Comparison of ENCODE assay signal across 17 mouse cellular contexts in the genomic region with DNA sequence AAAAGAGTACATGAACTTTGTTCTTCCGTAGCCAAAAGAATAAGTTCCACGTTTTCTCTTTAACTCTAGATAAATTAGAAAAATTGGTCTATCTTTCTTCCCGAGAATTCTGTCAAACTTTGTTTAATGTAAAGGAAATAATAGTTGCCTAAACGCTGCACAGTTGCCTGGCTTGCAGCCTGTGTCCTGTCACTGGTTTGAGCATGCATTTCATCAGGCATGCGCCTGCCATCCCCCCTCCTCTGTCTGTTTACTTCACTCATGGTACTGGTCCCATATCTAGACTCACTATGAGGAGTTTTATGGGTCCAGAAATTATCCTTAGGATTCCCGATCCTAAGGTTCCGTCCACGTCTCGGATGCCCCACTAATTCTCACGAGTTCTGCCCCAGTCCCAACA.
"Had no signal": no experiment of that assay in that cellular context is flagged by ENCODE, and none has a peak within 500 bp of the region (broad histone marks: within the 10 kb centered on the region; RNA-seq: fewer than 3 reads in every experiment).

No protein-coding gene starts in this region.

- H3K4me2 ChIP-seq: limb, embryonic 13.5 days; midbrain, embryonic 12.5 days; neural tube, embryonic 13.5 days had no signal

- ATAC-seq: hindbrain, embryonic 16.5 days; inflammation-experienced regulatory T-cells, adult 6 months; midbrain, embryonic 16.5 days had no signal

- H3K4me3 ChIP-seq: limb, embryonic 13.5 days; midbrain, embryonic 12.5 days; neural tube, embryonic 13.5 days had no signal

- H3K9me3 ChIP-seq: limb, embryonic 13.5 days; midbrain, embryonic 12.5 days; neural tube, embryonic 13.5 days had no signal

- DNase-seq: kidney, adult 9 months; kidney, postnatal 36 days; left cerebral cortex, postnatal 4 days; lung, adult 2 months; retina, postnatal 1 day; right cerebral cortex, postnatal 4 days; spleen, adult 18-20 months; thymus, adult 18-20 months; thymus, postnatal 14 days had no signal

- H3K36me3 ChIP-seq: limb, embryonic 13.5 days; midbrain, embryonic 12.5 days; neural tube, embryonic 13.5 days had no signal

- H3K27me3 ChIP-seq: limb, embryonic 13.5 days; midbrain, embryonic 12.5 days; neural tube, embryonic 13.5 days had no signal

- H3K9ac ChIP-seq: limb, embryonic 13.5 days; liver, embryonic 14.5 days; midbrain, embryonic 12.5 days; neural tube, embryonic 13.5 days had no signal

- H3K27ac ChIP-seq: kidney, postnatal 0 days; limb, embryonic 13.5 days; liver, embryonic 14.5 days; midbrain, embryonic 12.5 days; neural tube, embryonic 13.5 days had no signal
